Mouse (Mus musculus): ENCODE measurements around the gene Ciz1.

DNA sequence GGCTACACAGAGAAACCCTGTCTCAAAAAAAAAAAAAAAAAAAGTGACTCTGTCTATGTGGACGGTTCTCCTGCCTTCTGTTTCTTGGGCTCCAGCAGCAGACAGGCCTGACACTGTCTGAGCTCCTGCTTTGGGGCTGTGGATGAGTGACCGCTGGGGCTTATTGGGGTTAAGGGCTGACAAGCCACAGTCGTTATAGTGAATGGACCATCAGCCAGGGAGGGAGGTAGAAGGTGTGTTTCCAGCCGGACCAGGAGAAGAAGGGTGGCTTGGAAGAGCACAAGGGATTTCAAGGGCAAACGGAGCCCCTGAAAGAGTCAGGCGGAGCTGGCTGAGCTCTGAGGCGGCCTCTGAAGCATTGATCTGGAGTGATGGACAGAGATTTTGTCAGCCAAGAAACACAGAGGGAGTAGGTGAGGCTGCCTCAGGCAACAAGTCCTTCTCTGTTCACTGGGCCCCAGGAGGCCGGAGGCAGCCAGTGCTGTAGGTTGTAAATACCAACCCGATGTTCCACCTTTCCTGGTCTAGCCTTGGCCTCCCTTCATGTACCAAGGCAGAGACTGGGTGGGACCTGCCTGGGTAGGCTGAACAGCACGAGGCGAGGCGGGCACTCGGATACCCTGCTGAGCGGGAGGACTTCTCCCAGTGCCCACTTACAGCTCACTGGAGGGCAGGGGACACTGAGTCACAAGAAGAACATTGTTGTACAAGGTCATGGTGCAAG lies 7.4 kb upstream of the Ciz1 start:
- TF ChIP-seq CTCF (IDR thresholded peaks at IDR 0.05; ENCODE audit: low read depth, low read length) (no peak), GATA1 (IDR thresholded peaks at IDR 0.05; ENCODE audit: borderline replicate concordance, low read length) (no peak), POLR2AphosphoS5 (IDR thresholded peaks at IDR 0.05; ENCODE audit: insufficient replicate concordance, low read depth, low read length) (no peak), TAL1 (conservative IDR thresholded peaks at IDR 0.05; ENCODE audit: low read depth, low read length) (no peak)

All from G1E (cell line).